Mouse (Mus musculus): ENCODE measurements around the gene Smg5.

- TF ChIP-seq CTCF (IDR thresholded peaks at IDR 0.05; ENCODE audit: low read depth, low read length) (no peak), GATA1 (IDR thresholded peaks at IDR 0.05; ENCODE audit: borderline replicate concordance, low read length) (no peak)
Measured at GRCm38 (mm10) chr3:88364337-88364736, 28.3 kb downstream of the Smg5 start, which contains the start of gene Paqr6.
